Mouse (Mus musculus) yolk sac, embryonic 10.5 days (tissue): ENCODE results near the gene Sema6d.

ENCODE experiments used
- DNase-seq: peaks from one replicate; pipeline ENCODE4 v3.0.0-alpha.2; 2017; ENCODE audit warnings: low spot score

The Sema6d gene

DNA sequence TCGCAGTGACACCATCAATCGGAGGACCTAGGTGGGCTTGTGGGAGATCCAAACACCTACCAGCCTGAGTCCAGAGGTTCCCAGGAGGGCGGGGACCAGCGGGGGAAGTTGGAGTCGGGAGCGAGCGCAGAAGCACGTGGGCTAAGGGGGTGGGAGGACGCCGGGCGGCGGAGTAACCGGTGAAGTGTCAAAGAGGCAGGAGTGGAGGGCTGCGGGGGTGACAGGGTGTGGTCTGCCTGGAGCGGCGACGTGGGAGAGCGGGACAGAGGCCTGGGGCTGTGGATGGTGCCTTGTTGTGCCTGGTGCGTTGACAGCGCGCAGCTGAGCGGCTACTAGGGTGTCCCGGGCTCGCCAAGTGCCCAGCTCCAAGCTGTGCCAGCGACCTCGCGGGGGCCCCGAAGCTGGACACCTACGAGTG lies at the start of gene Sema6d:
Sema6d (plus strand) TSS at position 157 of the 418 bp plus-strand sequence.
- peak; percentile 7 for DNase-seq

DNA sequence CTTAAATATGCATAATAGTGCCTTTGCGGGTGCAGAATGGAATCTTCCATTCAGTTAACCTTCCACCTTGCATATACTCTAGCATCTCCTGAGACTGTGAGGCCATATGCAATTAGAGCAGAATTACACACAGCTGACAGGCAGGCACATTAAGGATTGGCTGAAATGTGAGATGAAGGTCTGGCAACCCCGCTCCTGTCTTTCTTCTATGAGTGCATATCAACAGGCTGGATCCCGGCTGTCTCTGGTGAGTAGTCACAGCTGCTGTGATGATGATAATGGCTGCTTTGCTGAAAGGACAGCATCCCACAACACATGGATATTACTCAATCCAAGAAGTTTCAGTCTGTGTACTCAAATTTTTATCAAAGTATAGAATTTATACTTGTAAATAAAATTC lies 29.9 kb upstream of the Sema6d start:
- no peak for DNase-seq

DNA sequence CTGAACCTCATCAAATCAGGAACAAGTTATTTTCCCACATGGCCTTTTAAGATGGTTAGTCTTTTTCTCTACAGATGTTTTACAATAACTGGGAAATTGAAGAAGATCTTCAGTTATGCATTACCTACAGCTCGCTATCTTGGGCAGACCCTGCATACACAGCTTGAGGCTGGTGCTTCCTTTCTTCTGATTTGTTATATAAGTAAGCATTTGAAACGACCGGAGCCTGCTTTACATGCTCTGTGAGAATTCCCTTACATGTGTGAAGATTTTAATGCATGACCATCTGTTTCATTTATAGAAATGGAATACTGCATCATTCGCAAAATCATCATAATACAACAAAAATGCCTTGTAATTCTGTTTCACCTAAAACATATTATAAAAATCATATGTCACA lies 21.4 kb upstream of the Sema6d start:
- no peak for DNase-seq

DNA sequence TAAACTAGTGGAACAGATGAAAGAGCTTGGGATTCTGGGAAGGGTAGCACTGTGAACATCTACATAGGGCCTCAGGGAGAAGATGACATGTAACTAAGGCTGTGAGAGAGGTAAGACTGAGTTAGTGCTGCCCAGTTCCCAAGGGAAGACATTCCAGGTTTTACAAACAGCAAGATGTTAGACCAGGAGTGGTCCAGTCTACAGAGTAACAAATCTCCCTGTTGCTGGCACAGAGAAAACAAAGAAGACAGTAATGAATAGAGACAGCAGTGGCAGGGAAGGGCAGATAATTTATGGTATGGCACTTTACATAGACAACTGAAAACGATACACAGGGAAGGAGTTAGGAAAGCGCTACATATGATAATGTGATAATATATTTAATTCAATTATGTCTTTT lies 19.1 kb upstream of the Sema6d start:
- no peak for DNase-seq

DNA sequence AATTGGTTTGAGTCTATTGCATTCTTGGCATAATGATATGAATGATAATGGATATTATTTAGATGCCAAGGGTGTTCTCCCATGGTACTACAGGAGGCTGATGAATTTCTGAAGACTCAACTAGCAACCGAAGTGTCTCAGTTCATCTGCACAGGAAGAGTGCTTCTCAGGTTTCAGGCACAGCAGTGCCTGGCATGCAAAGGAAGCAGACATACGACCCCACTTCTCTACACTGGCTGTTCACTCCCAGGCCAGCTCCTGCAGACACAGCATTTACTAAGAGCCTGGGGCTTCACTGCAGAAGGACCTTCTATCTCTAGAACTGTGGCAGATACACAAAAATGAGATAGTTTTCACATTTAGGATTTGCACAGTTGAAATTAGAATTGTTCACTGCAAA lies 18.4 kb upstream of the Sema6d start:
- DNase-seq = peak; percentile 12

DNA sequence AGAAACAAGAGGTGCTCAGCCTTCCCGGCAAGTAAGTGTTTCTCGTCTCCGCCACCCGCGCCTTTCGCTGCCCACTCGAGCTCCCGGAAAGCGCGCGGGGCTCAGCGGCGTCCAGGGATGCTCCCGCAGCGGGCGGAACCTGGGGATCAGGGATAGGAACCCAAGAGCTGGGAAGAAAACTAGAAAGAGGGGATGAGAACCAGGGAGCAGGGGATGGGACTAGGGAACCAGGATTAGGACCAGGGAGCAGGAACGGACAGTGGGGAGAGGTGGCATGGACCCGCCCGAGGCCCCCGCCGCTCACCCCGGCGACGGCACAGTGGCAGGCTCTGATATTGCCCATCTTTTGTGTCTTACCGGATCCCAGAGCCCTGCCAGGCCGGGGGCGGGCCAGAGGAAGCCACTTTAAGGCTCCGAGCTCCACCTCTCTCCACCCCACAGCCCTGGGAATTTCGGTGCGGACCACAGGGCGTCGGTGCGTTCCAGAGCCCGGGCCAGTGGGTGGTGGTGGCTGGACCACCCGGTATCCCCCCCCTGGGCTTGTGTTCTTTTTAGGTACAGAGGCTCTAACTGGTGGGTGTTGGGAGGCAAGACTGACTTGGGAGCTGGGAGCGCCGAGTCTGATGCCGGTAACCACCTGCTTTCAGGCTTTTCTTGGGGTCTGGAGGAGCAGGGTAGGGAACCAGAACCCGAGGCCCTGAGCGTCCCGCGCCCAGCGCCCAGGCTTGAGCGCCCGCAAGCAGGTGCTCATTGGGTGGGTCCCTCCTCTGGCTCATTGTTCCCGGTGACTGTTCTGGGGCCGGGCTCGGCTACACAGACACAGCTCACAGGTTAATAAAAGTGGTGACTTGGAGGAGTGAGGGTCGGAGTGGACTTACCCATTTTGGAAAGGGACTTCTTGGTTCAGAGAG lies 717 bp downstream of the Sema6d start:
- no peak for DNase-seq

DNA sequence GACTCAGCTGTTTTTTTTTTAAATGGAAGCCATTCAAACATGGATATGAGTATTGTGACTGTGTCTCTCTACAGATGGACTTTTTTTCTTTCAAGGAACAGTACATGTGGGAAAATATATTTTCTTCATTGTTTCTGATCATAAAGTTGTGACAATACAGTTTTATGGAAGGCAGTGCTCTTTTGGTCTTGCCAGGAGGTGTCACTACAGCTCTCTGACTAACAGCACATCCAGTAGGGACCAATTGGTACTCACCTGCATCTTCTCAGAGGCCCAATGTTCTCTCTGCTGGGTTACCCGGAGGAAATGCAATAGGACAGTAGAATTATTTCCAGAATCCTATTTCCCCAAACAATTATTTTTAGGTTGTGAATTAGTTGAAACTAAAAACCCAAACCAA lies 9.9 kb downstream of the Sema6d start:
- DNase-seq = no peak

DNA sequence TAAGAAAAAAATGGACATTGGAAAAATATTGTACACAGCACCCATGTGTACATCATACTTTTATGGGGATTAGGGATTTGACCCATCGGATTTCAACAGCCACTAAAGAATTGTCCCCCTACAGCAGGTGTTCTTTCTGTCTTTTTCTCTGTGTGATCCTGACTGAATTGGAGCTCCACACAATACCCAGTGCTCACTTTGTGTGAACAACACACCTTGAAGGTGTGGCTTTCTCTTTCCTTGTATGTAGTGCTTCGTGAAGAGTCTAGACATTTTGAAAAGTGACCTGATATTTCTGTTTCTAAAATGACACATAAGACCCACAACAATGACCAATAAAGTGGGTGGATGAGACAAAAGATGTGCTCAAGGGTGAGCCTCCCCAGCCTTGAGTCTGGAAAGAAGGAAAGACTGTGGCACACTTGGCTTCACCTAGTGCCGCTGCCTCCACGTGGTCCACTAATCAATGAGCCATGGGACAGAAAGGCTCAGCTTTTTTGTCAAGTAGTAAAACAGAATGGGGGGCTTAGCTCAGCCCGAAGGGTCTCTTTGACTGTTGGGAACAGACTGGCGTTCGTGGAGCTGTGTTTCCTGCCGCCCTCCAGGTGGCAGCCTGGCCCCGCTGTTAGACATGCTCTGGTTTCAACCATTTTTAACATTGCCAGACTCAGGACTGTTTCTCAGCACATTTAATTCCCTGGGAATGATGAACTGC lies 10.9 kb downstream of the Sema6d start:
- peak; percentile 10 for DNase-seq

DNA sequence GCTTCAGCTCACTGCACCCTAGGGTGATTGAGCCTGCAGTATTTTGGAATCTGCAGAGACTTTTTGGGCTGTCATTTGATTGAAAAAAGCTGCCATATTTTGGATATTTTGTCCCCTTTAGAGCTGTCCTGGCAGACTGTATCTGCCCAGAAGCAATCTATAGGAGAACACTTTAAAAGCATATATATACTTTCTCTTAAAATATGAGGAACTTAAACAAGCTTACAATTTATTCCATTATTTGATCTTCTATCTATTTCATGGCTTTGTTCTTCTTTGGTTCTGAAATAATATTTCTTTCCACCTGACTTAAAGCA lies 11.4 kb downstream of the Sema6d start:
- DNase-seq = no peak

DNA sequence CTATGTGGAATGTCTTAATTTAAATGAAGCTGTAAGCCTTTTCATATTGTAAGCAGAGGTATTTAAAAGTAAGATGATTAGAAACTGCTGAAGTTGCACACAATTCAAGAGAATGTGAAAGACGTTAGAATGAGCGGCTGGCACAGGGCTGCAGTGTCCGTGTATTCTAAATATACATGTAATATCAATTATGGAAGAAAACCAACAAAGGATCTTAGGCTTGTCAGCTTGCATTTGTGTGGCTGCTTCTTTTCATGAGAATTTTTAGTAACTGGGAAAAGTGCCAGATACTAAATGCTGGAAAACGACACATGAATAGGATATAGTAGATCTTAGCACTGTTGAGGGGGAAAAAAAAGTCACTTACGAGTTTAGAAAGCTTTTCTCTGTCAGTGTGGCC lies 11.8 kb downstream of the Sema6d start:
- no peak for DNase-seq

DNA sequence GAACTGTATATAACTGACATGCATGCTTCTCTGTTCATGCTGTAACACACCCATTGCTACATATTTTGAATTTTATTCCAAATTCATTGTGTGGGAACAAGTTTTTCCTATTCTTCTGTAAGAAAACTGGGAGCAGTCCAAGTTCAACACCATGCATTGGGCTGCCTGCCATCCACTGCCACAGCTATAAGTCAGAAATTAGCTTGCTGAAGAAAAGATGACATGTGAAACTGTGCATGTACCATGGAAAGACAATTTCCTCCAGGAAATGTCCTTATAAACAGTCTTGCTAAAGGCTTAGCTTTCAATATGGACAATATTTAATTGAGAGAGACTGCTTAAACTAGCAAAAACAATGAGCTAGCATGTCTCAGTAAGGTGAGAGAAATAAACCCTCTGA lies 13.5 kb downstream of the Sema6d start:
- DNase-seq = no peak

DNA sequence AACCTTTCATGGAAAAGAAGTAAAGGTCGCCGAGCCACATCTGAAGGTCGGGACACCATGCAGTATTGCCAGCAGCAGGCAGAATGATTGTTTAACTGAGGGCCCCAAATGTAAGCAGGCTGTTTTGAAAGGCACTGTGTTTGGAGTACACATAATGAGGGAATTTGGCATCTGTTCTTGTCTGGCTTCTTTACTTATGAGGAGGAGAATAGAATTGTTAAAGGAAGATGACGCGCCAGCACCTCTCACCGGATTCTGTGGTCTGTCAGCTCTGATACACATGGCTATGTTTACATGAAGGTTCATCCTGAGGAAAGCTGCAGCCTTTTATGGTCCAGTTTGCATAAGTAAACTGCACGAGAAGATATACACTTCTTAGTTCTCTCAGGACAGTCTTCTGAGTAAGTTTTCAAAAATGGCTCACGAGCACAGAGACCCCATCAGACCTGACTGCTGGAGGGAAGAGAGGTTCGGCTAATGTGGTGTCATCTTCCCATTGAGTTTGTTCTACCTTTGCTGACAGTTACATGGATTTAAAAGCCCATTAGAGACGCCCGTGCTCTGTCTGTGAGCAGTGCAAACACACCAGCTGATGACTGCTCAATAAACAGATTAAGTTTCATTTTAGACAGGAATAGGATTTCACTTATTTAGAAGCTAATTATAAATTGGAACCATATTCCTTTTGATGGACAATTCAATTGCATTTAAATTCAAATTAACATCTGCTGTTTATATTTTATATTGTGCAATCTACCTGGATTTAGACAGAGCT lies 28.9 kb downstream of the Sema6d start:
- no peak for DNase-seq

DNA sequence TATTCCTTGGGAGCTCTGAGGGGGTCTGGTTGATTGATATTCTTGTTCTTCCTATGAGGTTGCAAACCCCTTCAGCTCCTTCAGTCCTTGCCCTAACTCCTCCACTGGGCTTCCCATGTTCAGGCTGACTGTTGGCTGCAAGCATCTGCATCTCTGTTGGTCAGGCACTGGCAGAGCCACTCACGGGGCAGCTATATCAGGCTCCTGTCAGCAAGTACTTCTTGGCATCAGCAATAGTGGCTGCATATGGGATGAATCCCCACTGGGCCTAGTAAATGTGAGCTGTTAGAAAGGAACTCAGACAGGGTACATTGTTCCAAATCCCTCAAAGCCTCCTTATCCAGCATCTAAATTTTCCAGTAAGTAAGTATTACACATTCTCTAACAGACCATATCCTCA lies 30.6 kb downstream of the Sema6d start:
- no peak for DNase-seq

DNA sequence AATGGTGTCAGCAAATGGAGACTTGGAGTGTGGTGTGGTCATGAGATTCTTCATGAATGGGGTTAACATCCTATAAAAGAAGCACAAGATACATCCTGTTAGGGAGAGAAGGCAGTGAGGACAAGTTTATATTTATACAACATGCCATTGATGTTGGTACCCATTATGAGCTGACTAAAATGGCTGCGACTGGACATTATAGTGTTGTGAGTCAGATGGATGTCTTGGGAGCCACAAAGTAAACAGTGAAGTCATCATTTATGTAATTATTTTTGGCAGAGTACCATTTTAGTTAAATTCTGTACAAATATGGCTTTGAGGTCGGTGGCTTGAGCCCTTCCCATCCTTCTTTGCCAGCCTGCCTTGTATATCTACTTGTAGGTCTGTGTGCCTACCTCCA lies 31.8 kb downstream of the Sema6d start:
- DNase-seq = no peak

DNA sequence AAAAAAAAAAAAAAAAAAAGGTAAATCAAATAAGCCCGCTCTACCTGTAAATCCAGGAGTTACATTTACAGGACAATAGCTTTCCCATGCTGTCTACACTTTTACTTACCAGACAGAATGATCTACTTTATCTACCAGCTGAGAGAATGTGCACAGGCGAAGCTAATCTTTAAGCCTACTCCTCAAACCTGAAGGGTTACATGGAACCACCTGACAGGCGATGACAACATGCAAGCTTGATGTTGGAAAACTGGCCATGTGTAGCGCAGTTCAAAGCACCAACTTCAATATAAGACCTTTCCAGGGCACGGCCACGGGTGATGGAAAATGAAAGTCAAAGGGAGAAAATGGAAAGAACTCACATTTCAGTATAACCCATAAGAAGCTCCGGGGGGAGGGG lies 35.7 kb downstream of the Sema6d start:
- DNase-seq = no peak

DNA sequence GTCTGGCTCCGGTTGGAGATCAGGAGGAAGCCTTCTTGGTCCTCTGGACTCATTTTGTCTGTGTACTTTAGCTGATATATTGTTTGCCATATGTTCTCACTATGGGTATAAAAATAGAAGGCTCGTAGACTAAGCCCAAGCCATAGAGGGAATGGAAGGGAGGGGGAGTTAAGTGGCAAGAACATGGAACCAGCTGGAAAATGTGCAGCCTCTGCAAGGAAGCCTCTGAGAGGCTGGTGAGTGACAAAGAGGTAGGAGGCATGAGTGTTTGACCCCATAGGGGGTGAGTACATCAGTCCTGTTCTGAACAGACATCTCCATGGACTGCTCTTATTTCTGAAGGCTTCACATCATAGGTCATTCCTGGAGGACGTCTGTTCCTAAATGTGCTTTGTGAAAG lies 37.1 kb downstream of the Sema6d start:
- no peak for DNase-seq

DNA sequence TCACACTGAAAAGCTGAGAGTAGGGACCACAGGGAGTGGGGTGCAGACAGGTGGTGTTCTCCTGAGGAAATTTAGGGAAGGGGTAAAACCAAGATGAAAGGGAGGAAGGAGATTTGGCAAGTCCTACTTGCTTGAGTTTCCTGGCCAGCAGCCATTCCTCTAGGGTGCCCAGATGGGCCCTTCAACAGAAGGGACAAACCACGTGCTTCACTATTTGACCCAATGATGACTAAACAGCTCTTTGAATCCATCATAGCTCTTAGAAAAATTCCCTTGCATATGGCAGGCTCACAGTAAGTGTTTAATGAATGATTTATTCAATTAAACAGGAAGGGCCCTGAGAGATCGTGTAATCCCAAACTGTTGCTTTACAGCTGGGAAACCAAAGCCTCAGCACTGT lies 41.1 kb downstream of the Sema6d start:
- DNase-seq = no peak

DNA sequence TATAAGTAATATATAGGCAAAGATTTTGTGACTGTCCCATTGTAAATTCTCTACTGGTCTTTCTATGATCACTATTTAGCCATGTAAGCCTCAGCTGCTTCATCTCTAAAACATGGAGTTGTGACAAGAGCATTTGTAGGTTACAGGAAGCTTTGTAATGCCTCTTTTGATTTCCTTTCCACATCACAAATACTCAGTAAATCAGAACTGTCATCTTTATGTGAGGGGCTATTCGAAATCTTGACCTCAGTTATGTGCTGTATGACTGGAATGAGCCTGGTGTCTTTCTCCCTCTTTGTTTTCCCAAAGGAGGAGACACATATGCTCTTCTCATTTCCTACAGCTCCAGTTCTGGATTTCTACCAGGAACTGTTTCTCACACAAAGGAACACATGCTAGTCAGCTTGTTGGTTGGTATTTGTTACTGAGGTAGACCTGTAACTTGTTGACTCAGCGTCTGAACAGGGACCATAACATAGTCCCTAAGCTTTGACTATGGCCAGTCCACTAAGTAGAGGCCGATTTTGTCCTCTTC lies 51.8 kb downstream of the Sema6d start:
- DNase-seq = no peak

DNA sequence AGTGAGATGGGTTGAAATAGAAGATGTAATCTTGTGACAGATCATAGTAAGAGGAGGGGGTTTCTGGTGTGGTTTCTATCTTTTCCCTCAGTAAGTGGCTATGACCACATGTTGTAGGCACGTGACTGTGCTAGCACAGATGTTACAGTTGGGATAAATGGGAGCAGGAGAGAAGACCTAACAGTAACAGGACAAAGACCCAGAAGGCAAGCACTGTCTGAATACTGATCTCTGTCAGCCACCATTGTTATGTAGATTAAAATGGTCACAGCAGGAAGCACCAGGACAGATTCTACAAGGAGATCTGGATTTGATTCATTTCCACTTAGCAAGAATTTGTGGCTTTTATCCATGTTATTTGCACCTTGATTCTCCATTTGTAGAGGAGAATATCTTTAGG lies 55.8 kb downstream of the Sema6d start:
- DNase-seq = no peak

DNA sequence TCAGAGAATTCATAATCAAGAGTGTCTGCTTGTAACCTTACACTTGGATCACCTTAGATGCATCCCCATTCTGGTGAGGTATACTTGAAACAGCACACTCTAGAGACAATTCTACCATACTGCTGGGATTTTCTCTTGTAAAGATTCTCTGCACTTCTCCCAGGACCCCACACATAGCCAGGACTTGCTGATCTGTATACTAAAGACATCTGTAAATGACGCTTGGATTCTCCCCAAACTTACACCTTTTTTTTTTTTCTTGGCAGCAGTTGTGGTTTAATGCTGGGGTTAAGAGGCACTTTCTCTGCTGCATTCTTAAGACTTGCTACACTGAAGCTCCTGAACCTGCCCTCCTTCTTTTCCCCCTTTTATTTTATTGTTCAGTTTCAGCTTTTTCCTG lies 68.4 kb downstream of the Sema6d start:
- DNase-seq = no peak

DNA sequence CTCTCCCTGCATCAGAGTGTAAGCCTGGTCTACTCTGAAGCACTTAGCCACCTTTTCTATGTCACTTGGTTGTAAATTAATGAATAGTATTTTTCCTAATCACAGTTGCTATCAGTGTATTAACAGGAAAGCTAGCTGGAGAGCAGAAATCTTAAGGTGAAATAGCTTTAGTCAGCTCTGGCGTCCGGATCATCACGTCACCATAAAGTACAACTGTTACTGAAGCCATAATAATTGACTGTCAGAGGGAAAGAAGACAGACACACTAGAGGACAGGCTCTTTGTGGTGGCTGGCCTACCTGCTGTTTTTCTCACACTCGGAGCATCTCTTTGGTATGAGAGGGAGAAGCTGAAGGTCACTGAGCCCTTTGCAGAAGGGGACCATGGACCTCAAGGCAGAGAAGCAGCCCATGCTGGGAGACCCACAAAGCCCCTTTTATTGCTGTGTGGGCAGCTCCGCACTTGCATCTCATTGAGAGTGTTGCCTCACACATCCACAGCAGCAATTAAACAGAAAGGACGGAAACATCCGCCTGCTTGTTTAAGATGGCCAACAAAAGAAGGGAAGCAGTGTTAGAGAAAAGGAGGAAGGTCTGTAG lies 72.3 kb downstream of the Sema6d start:
- DNase-seq = no peak

DNA sequence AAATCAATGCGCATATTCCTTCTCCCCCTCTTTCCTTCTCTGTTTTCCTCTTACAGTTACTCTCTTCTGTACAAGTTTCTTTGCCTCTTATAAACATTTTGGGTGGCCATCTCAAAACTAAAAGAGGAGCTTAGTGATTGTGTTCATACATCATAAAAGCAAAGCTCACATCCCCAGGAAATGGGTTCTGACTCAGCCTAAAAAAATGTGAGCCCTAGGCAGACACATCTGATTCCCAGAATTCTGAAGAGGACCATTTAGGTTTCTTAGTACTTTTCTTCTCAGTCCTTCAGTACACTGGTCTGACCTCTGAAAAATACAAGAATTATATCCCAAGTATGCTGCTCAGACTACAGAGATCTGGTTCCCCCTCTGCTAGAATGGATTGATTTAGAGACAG lies 78.6 kb downstream of the Sema6d start:
- no peak for DNase-seq
